Mouse (Mus musculus) common myeloid progenitor, adult 5-6 weeks (primary cell): Measurements from ENCODE around the gene Apol11b. TPM values are rescaled to one million over a fixed set of nuclear protein-coding genes. Genes with fewer than 3 reads are reported as not detected.
A peak's percentile ranks its signal among the peaks of the same experiment; 100 is the strongest.
"Not testable (repeated sequence)": the region's sequence is repeated elsewhere in the genome, so short reads cannot be mapped to it uniquely, and the experiment has no call there.

ENCODE experiments used
- ATAC-seq: replicated peaks from 2 replicates; pipeline ENCODE4 v1.8.0; 2016; ENCODE audit warnings: low read depth, mild to moderate bottlenecking, moderate TSS enrichment, inconsistent platforms; ENCODE audit not compliant: poor library complexity, severe bottlenecking
- total RNA-seq: library from RNA; stranded (forward); fragments of 200-1000, 187-1606 nt; gene quantifications from 2 replicates; pipeline ENCODE4 v1.2.3, GENCODE M21; 2017

The Apol11b gene
- total RNA-seq, result 0.39 TPM in 1 of 2 replicates, not detected in the other

DNA sequence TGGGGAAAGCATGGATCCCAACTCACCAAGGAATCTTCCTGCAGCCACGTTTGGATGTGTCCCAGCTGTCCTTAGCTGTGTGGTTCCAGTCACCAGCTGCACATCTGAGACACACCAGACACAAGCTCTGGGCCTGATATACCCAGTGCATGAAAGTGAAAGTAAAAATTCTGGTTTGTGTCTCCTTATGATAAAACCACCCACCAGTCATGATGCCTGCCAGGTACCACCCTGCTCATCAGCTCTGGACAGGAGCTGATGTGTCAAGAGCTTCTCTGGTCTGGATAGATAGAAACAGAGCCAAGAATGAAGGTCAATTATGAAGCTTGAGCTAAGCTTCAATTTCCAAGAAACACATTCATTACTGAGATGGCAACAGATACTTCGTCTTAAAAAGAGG is at the start of gene Apol11b:
Gene Apol11b, minus strand, starts transcription at position 111 of the 400 bp plus-strand sequence.
- not testable (repeated sequence) for ATAC-seq

DNA sequence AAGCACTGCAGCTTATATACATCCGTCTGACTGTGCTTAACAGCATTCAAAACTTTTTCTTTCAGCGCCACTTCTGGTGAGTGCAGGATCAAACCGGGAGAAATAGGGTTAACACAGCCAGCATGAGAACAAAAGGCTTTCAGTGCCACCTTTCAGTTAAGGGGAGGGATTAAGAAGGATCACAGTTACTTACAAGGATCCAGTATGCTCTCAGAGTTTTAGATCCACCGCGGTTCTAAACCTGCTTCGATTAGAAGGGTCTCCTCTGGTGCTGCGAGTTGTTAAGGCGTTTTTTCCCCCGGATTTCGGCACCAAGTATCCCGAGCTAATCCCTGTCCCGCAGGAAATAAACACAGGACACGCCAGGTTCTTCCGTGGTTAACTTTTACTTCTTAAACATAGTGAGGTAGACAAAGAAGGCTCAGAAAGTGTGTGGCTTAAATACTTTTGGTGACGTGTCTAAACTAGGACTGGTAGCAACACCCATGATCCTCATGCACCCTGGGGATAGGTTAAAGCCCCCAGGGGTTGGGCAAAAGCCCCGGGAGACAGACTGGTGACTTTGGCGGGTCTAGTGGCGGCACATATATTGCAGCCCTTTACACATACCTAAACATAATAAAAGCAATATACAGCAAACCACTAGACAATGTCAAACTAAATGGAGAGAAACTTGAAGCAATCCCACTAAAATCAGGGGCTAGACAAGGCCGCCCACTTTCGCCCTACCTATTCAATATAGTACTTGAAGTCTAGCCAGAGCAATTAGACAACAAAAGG is 48.6 kb upstream of the Apol11b start:
- not testable (repeated sequence) for ATAC-seq

DNA sequence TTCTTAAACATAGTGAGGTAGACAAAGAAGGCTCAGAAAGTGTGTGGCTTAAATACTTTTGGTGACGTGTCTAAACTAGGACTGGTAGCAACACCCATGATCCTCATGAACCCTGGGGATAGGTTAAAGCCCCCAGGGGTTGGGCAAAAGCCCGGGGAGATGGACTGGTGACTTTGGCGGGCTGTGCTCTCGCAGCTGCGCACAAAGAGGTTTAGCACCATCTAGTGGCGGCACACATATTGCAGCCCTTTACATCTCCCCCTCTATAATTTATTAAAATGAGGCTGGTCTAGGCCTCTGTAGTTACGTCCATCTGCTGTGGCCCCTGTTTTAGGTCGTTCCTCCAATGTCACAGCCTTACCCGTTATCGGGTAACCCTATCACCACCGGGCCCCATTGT is 40.9 kb upstream of the Apol11b start:
- ATAC-seq, result not testable (repeated sequence)

DNA sequence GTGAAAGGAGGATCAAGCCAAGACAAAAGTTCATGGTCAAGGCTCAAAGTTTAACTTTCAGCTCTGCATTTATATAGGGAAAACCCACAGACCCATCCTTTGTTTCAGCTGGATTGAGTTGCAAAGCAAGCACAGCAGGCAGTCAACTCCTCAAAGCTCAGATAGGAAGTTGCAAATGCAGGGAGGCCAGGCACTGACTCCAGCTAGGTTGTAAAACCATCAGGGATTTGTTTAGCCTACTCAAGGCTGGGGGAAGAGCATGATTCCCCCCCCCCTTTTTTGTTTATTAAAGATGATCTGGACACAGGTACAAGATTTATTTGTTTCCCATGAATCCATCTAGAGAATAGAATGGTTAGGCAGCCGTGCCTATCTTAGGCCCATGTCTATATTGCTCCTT is 31.0 kb upstream of the Apol11b start:
- ATAC-seq, result not testable (repeated sequence)

DNA sequence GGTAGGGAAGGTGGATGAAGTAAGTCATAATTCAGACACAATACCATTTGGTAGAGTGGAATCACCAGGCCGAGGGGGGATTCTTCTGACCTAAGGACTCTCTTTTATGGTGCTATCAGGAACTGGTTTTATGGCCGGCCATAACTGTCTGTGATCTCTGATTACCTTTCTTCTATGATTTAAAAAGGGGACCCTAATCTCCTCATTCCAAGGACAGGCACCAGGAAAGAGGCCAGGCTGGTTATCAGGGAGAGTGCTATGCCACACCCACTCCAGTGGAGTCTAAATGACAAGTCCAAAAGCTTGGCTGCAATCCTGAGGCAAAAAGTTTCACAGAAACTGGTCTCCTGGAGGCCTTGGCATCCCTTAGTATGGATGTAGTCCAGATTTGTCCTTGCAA is 18.8 kb upstream of the Apol11b start:
- not testable (repeated sequence) for ATAC-seq

DNA sequence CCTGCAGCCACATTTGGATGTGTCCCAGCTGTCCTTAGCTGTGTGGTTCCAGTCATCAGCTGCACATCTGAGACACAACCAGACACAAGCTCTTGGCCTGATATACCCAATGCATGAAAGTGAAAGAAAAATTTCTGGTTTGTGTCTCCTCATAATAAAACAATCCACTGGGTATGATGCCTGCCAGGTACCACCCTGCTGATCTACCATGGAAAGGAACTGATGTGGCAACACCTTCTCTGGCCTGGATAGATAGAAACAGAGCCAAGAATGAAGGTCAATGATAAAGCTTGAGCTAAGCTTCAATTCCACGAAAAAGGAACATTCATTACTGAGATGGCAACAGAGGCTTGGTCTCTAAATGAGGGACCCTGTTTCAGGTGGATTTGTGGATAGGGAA is 16.7 kb upstream of the Apol11b start:
- not testable (repeated sequence) for ATAC-seq

DNA sequence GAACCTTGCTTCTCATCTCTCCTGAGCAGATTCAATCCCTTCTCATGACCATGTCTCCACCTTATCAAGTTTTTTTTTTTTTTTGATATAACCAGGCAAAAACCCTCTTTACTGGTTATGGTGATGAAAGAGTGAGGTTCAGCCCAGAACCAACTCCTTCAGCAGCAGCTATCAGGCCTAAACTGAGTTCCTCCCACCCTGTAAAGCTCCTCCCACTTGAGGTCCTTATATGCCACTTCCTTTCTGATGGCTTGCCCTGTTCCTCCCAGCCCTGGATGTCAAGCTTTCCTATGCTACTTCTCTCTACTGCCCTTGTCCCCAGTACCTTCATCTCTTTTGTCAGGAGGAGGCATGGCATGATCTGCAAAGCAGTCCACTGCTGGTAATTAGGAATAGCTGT is 8.1 kb upstream of the Apol11b start:
- not testable (repeated sequence) for ATAC-seq

DNA sequence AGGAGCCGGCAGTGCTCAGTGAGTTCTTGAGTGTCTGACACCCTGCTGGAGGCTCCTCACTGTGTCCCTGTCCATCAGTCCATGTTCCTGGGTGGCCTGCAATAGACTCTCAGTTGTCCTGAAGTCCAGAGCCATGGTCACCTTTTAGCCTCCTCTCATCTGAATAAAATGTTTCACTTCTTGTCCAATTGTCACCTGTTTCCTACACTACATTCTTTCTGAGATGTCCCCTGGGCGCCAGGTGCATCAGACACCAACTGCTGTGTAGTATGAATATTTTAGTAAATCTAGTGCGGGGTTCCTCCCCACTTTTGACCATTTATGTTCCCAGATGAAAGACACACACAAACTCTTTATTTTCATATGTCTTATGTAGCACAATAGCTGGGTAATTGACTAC is 13.3 kb downstream of the Apol11b start:
- ATAC-seq, result not testable (repeated sequence)

DNA sequence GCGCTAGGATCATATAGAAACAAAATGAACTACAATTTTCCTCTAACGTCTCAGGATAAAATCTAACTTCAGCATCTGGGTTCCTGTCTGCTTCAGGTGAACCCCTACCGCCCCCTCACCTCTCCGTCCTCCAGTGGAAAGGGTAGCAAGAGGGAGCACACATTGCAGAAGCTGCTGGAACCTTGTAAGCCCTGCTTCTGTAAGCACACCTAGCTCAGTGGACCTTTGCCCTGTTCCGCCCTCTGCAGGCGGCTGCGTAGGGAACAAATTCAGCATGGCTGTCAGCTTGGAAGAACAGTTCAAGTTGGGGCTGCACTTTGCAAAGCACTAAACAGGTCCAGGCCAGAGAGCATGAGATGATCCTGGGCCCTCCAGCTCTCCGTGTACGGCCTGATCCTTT is 14.4 kb downstream of the Apol11b start:
- ATAC-seq, result not testable (repeated sequence)

DNA sequence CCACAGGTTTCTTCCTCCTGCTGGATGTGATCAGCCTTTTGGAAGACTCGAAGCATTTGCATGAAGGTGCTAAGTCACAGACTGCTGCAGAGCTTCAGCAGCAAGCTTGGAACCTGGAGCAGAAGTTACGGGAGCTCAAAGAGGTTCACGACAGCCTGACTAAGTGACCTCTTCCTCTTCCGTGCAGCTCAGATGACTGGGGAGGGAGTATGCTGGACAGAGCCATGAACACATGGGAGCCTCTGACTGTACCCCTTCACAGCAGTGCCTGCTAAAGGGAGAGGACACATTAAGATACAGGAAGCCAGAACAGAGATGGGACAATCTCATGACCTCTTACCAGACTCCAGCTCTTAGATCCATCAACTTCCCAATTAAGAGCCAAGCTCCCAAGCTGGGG is 16.6 kb downstream of the Apol11b start:
- ATAC-seq, result 0 out of 2 replicates have a peak, but pooled peaks have one; percentile 11

DNA sequence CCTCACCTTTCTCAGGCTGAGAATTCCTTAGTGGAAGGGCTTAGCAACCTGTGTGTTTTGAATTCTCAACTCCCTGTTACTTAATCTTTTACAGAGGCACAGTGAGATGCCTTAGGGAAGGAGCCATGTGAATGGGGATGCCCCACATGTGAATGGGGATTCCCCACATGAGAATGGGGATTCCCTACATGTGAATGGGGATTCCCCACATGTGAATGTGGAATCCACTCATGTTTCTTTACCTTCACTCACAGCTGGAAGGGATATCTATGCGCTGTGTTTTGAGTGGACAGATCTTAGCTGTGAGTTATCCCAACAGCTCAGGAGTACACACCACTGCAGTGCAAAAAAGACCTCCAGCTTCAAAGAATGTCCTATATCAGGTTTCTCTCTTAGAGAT is 18.4 kb downstream of the Apol11b start:
- ATAC-seq, result no peak

DNA sequence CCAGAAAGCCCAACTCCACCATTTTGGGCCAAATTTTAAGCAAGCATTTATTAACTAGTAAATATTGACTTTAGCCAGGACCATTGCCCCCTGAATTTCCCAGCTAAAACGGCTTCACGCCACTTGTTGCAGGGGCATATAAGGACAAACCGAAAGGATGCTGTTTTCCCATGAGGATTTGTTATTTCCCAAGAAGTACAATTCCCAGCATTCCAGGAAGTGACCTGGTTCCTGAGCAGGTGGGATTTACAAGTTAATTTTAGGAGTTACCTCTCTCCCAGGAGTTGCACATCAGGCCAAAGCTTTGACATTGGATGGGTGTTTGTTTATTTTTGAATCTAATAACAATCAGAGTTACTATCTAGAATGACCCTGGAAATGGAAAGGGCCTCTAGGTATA is 37.0 kb downstream of the Apol11b start:
- no peak for ATAC-seq

DNA sequence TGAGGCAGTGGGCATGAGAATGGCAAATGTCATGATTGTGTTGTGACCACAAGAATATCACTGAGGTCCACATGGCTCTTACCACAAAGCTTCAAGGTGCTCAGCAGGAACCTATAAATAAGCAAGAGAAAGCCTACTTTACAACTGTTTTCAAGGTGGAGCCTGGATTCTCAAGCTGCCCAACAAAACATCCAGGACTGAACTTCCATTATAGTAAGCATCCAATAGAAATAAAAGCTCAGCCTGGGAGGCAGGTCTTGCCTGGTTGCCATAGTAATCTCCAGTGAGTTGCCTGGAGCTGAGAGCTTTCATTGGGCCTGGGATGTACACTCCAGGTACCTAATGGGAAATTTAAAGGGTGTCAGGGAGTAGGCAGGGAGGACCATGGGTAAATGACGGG is 44.1 kb downstream of the Apol11b start, which contains the start of gene Gm36245:
Gene Gm36245, plus strand, starts transcription at position 301 of the 400 bp plus-strand sequence.
- no peak for ATAC-seq

DNA sequence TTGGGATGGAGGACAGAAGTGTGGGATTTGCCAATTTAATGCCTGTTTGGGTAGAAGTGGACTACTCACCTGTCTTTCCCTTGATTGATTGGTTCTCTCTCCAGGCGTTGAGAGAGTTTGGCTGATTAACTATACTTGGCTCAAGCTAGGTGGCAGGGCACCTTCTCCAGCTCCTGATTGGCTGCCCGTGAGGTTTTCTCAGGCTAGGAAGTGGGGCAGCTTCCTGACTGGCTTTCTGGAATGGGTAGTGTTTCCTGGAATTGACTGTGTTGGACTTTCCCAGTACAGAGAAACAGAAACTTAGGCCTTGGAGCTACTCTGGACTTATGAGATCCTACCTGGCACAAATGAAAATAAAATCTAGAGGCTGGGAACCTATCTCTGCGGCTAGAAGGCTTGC is 44.7 kb downstream of the Apol11b start:
- ATAC-seq, result no peak

DNA sequence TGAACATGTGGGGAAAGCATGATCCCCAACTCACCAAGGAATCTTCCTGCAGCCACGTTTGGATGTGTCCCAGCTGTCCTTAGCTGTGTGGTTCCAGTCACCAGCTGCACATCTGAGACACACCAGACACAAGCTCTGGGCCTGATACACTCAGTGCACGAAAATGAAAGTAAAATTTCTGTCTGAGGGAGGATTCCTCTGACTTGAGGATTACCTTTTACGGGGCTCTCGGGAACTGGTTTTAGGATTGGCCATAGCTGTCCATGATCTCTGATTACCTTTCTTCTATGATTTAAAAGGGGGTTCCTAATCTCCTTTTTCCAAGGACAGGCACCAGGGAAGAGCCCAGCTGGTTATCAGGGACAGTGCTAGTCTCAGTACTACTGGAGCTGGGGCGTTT is 47.1 kb downstream of the Apol11b start, which contains the start of gene Apol10b:
Gene Apol10b, minus strand, starts transcription at position 165 of the 400 bp plus-strand sequence.
- no peak for ATAC-seq

DNA sequence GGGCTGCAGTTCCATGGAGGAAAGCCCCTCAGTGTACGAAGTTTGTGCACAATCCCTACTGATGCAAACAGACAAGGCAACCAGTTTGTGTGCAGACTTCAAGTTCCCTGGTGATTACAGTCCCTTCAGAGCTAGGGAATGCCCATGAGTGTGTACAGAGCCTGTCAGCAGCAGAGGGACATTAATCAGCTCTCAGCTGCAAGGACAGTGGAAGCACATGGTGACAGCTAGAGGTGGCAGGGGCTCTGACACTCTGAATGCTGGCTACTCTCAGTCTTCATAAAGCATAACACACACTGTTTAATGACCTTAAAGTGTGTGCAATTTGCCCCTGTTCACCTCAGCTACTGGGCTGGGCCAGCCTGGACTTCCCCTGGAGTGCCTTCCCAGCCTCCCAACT is 49.5 kb downstream of the Apol11b start:
- ATAC-seq, result no peak

DNA sequence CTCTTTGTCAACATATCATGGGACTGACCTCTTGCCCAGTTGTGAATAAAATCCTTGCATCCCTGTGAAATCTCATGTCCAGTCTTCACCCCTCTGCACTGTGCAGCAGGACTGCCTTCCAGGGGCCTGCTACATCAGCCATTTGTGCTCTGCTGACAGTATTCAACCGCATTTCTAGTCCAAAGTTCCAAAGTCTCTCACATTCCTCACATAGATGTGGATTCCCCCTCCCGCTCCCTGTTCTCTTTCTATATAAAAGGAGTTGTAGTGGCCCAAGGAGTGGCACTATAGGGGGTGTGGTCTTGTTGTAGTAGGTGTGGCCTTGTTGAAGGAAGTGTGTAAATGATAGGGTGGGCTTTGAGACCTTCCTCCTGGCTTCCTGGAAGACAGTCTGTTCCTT is 52.2 kb downstream of the Apol11b start:
- ATAC-seq, result no peak

DNA sequence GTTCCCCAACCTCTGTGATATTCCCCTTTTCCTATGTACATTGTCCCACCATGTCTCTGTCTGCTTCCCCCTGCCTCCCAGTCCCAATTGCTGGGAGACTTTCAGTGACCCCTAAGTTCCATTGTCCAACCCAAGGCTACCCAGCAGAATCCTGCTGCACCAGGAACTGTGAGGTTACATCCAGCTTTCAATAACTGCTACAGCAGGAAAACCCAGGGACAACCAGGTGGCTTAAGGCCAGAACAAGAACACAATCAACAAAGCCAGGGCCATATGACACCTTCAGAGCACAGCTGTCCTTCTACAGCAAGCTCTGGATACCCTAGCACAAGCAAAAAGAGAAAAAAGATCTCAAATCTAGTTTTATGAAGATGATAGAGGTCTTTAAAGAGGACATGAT is 54.1 kb downstream of the Apol11b start:
- ATAC-seq, result no peak

DNA sequence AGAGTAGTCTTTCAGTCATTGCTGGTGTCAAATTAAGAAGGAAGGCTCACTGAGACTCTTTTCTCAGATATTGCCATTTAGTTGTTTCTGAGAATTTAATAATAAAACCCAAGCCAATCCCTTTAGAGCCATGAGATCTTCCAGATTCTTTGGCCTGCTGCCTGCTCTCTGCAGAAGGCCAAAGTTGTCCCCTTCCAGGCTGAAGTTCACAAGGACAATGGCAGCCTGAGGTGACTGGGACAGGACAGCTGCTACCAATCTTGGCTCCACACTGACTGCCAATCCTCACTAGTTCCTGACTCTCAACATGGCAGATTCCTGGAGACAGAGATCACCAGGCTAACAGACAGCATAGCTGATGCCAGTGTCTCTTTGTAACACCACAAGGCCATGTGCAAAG is 56.1 kb downstream of the Apol11b start:
- no peak for ATAC-seq
